Mouse (Mus musculus): ENCODE data around the gene Phlda2.

- no peak for TF ChIP-seq CTCF (conservative IDR thresholded peaks at IDR 0.05 in 1 of 2, IDR thresholded peaks at IDR 0.05 in 1 of 2; ENCODE audit: low read depth in 2 of 2, low read length in 2 of 2)
- TF ChIP-seq POLR2A (IDR thresholded peaks at IDR 0.05; ENCODE audit: low read depth, low read length): no peak
- no peak for TF ChIP-seq NRF1 (IDR thresholded peaks at IDR 0.05; ENCODE audit: low read depth, low read length)
- TF ChIP-seq ETS1 (conservative IDR thresholded peaks at IDR 0.05; ENCODE audit: low read depth, low read length): no peak
- TF ChIP-seq USF2 (conservative IDR thresholded peaks at IDR 0.05; ENCODE audit: low read depth, low read length): no peak
- TF ChIP-seq MEF2A (IDR thresholded peaks at IDR 0.05; ENCODE audit: borderline replicate concordance, low read depth, low read length): no peak
- no peak for TF ChIP-seq MAX (IDR thresholded peaks at IDR 0.05; ENCODE audit: low read length)
- TF ChIP-seq TCF12 (IDR thresholded peaks at IDR 0.05; ENCODE audit: low read depth, low read length): no peak
- TF ChIP-seq JUND (conservative IDR thresholded peaks at IDR 0.05; ENCODE audit: low read depth, low read length): no peak
- no peak for TF ChIP-seq ZC3H11A (IDR thresholded peaks at IDR 0.05; ENCODE audit: low read depth, low read length)
Observed at GRCm38 (mm10) chr7:143510593-143511334, 7.8 kb upstream of the Phlda2 start.

All from CH12.LX (cell line).